Mouse (Mus musculus) layer of hippocampus, postnatal 10 days (tissue): ENCODE measurements around the gene Kcnrg. TPM values are rescaled to one million over a fixed set of nuclear protein-coding genes. Genes with fewer than 3 reads are reported as not detected.

Experiments
- DNase-seq, 2 experiments: peaks; one replicate each; pipeline ENCODE4 v3.0.0; 2021; ENCODE audit warnings: low spot score in 2 of 2
- microRNA-seq, 2 experiments: library from miRNA; unstranded; fragments of <30 nt; microRNA quantifications; one replicate each; pipeline ENCODE4 v1.2.0; 2021
- total RNA-seq, 2 experiments: library from RNA; stranded (reverse); gene quantifications; 2 replicates each; pipeline ENCODE4 v1.2.3; 2021

The Kcnrg gene
- total RNA-seq, 2 experiments from 2014 or later, result 1.4 to 1.5 TPM

DNA sequence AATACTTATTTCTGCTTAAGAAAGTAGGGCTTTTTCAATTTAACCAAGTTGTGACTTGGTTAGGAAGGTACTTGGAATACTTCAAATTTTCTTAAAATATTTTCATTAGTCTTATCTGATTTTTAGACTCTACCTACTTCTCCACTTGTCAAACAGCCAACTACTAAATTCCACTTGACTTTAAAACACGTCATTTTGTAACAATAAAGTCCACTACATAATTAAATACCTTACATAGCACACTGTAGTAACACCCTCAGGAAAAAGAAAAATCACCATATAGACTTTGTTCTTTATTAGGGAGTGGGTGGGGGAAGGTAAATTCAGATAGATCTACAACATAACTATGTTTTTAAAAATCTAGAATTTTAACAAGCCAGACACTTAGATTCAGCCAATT lies 35.4 kb downstream of the Kcnrg start:
- no peak for DNase-seq

DNA sequence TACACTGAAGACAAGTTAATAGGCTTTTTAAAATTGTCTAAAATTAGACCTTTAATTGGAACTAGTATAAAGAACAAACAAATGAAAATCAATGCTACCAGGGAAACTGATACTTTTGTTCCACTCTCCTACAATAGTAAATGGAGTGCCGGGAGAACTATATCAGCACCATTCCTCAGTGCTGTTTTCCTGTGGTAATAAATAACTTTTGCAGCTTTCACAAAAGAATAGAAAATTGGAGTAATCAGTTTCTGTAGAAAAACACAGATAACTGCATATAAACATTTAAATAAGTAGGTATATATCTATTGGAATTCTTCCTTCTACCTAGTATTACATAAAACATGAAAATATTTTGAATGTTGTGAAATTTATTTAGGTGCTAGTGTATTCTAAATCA lies 38.3 kb downstream of the Kcnrg start:
- no peak for DNase-seq

DNA sequence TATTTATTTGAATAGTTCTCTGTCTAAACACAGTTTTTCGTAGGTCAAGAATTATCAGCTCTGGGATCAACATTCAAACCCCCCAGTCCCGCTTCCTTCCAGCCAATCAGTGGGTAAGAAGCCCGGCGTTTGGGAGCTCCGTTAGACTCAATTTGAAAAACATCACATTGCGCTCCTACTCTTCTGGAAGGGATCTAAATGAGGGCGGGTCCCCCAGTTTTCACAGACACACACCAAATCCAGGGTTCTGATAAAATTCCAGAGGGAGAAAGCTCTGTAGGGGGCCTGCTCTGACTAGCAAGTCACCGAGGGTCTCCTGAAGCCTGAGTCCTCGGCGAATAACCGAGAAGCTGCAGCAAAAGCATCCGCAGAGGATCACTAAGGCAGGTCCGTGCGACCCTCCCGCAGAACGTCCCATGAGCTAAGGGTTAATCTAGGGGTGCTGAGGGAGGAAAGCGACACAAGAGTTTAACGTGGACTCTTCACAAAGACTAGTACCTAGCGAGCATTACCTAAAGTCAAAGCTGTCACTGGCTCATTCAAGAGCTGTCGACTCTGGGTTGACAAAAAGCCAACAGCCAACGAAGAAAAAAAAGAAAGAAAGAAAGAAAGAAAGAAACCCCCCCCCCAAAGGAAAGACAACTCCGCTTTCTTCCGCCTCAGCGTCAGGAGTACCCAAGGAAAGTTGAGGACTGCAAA lies 40.1 kb downstream of the Kcnrg start:
- DNase-seq, result peak; percentile 38 to 58

DNA sequence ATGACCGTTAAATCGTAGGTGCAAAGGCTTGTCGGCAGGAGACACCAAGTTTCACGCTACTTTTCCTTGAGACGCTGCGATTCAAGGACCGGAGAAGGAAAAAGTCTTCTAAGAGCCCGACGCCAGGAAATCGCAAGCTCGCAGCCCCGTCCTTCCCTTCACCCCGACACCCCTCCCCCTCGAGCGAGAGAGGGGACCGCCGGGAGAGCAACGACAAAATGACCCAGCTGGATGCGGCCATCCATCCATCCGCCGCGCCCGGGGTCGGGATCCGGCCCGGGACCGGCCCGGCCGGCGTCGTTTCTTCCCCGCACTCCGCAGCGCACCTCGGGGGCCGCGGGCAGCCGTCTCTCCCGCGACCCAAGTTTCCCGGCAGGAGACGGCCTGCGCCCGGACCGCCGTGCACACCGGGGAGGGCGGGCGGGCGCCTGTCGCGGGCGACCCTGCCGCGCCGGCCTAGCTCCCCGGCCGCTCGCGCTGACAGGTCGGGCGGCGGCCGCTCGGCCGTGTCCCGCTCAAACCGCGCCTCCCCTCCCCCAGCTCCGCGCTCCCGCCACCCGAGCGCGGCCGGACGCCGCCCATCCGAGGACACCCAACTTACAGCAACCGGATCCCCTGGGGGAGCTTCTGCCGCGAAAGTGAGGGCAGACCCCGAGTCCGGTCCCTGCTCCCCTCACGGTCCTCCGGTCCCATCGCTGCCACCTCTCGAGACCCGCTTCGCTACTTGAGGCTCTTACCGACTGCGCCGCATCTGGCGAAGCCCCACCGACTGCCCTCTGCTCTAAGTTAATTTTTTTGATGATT lies 40.8 kb downstream of the Kcnrg start:
- DNase-seq, result peak; percentile 39 to 41

DNA sequence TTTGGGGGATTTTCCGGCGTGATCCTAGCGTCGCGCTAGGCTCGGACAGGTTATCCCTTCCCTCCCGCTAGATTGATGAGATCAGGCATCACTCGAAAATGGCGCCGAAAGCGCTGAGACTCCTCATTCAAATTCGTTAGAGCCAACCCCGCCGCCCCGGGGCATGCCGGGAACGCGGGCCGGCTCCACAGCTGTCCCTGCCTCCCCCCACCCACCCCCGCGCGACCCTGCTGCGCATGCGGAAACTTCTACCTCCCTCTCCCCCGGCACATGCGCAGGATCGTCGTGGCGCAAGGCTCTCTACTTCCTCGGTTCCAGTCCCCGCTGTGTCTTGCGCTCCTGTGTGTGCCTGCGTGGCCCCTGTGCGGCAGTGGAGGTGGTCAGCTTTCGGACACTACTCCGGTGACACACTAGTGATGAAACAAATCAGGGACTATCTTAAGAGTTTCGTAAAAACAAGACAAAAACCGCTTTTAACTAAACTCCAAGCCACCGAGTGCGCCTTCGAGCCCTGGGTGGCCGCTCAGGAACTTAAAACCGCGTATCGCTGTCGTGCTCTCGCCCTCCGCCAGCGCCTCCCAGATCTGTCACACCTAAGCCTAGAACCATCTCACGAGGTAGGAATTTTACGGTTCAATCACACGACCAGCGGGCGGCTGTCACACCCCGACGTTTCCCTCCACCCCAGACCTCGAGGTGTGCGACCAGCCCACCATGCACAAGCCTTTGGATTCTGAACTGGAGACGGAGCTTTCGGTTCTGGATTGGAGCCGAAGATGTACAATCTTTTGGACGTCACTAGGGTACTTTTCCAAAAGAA lies 41.6 kb downstream of the Kcnrg start:
- DNase-seq, result peak; percentile 93 to 97

DNA sequence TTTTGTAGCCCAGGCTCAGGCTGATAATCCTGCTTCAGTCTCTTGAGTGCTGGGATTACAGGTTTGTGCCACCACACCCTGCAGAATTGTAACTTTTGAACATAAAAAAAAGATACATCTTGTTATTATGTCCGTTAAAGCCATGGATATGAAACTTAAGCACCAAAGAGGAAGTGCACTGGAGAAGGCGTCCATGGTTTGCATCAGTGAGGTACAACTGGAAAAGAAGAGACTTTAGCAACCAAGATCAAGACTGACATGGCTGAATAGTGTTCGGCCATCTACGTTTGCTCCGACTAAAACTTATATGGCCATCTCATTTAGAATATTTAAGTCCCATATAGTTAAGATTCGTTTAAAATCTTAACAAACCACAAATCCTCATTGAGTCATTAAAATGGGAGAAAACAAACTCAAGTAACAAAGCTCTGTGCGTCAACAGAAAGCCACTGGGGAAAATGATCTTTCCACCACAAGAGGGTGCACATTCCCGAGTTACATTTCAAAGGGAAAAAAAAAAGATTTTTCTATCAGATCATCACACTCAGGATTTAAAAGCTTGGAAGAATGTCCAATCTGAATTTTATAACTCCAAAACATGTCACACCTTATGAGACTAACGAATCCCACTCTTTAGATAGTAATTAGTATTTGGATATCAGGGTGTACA lies 43.2 kb downstream of the Kcnrg start:
- peak; percentile 60 to 67 for DNase-seq

DNA sequence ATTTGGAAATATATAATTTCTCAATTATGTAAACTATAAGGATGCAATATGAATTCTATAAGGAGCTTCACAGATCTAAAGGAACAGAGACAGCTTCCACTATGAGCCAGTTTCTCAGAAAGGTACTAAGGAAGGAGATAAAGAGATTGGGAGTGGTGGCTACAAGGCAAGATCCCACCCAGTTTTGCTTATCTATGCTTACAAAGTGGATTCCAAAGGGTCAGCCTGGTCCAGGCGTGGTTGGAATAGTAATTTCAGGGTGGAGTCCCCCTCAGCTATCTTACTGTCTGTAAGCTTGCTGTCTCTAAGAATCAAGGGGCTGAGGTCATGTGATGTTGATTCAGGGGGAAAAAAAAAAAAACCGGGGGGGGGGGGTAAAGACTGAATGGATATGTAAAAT lies 49.2 kb downstream of the Kcnrg start:
- DNase-seq, result no peak

DNA sequence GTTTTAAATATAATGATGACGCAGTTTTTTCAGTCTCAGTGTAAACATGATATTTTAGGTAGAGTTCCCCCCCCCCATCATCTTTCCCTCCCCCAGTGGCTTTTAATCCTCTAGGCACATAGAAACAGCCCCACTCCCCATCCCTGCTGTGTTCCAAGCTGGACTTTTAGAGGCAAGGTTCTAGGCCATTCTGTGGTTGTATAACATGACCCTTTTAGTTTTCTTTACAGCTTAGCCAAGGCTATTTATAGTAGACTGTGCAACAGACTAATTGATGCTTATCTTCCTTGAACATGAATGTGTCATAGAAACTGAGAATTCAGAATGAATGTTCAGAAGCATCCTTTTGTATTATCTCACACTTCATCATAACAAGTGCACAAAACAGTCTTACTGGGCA lies 54.2 kb downstream of the Kcnrg start:
- DNase-seq, result no peak

DNA sequence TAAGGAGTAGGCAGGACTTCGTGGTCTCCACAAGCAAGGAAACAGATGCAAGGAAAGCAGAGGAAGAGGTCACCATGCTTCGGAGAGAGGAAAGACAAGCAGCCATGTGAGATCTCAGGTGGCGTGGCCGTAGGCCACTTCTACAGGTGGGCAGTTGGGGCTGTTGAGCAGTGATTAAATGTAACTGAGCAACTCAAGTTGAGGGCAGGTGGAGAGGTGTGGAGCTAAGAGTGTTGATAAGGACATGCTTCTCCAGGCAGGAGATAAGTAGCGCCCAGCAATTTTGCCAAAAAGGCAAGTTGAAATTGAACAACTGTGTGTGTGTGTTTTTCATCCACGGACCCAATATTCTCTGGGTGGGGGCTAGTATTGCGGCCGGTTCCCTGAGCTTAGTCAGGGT lies 55.0 kb downstream of the Kcnrg start:
- DNase-seq, result no peak

Small RNA genes lying within 50 kb of the gene (microRNA-seq; reads per million reads assigned to microRNA genes)
- gene Mir15a (586 to 776 reads per million in 2 experiments), gene Mir16-1 (324 to 667 reads per million in 2 experiments)

Other genes starting within 250 kb of the Kcnrg start
- 1 to 10 TPM; 6.3 to 7.0 TPM for gene Ebpl, start 247.0 kb upstream of the Kcnrg start, total RNA-seq
- gene Kpna3, start 167.6 kb upstream of the Kcnrg start, total RNA-seq, result 10 to 100 TPM; 70.5 to 74.2 TPM
- 10 to 100 TPM; 40.1 to 41.8 TPM for gene Spryd7, start 50.6 kb upstream of the Kcnrg start, total RNA-seq
- 10 to 100 TPM; 14.5 to 18.6 TPM for gene Trim13, start 9.2 kb upstream of the Kcnrg start, total RNA-seq